Mouse (Mus musculus): ENCODE data around the gene Meis1.

The Meis1 gene

DNA sequence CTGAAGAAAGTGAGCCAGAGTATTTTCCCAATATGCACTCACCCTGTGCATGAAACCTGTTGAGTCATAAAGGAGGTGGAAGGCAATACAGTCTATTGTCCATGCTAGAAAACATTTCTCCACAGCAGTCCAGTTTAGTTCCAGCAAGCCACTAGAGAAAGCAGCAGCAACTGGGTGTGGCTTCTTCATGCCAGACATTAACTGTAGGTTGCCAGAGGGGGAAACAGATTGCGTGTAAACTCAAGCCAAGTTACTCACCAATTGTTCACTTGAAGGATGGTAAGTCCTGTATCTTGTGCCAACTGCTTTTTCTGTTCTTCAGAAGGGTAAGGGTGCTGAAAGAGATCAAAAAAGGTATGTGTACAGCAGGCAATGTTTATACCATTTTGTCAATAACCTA, 113.4 kb downstream of the Meis1 start:
- no peak for DNase-seq (ENCODE audit: low read depth, low spot score)

DNA sequence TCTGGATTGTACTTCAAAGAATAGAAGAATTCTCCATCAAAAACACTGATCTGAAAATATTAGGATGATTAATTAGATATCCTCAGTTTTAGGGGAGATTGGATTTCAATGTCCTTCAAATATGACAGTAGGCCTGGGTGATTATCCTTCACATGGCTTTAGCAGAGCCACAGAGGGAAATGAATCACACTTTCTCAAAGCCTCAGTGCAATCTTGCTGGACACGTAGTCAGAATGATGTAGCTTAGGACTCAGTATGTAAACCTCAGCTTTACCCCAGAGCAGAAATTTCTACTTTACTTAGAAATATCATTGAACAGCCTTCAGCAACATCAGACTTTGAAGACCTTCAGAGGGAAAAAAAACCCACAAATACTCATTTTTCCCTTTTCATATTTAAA, 113.9 kb downstream of the Meis1 start:
- no peak for DNase-seq (ENCODE audit: low read depth, low spot score)

DNA sequence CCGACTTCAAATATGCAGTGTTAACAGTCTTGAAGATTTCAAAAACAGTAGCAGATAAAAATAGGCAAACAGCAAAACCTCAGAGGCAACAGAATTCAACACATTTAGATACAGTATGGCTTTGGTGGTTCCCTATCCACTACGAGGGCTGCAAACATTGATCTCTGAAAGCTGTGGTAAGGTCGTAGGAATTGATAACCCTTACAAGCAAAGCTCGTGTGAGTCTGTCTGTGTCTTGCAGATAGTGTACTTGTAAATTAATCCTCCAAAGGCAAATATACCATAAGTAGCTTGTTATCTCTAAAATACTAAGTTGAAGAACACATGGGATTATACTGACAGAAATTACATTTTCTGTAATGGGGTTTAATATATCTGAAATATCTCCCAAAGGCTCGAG, 114.5 kb downstream of the Meis1 start:
- DNase-seq (ENCODE audit: low read depth, low spot score) = no peak

DNA sequence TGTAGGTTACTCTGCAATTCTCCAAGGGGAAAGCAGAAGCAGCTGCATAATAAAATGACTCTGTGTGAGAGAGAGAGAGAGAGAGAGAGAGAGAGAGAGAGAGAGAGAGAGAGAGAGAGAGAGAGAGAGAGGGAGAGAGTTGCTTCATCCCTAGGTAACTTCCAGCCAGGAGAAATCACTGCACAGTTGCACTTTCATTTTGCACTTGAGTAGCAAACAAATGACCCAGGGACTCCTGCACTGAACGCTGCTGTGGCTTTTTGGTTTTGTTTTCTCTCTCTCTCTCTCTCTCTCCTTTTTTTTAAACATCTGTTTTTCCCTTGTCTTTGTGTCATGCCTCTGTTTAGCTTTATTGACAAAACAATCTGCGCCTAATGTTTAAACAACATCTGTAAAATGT, 118.3 kb downstream of the Meis1 start:
- no peak for DNase-seq (ENCODE audit: low read depth, low spot score)

DNA sequence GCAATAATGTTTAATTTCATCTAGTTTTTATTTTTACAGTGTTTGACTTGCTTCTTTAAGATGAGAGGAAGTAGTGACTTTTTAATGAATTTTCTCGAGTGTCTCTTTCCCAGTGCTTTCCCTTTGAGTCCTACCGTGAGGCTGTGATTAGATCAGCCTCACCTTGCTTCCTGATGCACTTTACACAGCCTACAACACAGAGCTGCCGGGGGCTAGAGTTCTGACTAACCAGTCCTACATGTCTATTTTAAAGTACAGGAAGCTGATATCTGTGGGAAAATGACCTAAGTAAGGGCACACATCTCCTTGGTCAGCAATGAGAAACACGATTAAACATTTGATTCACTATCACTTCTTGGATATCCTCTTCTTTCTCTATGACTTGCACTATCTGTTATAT, 119.9 kb downstream of the Meis1 start:
- DNase-seq (ENCODE audit: low read depth, low spot score) = no peak

DNA sequence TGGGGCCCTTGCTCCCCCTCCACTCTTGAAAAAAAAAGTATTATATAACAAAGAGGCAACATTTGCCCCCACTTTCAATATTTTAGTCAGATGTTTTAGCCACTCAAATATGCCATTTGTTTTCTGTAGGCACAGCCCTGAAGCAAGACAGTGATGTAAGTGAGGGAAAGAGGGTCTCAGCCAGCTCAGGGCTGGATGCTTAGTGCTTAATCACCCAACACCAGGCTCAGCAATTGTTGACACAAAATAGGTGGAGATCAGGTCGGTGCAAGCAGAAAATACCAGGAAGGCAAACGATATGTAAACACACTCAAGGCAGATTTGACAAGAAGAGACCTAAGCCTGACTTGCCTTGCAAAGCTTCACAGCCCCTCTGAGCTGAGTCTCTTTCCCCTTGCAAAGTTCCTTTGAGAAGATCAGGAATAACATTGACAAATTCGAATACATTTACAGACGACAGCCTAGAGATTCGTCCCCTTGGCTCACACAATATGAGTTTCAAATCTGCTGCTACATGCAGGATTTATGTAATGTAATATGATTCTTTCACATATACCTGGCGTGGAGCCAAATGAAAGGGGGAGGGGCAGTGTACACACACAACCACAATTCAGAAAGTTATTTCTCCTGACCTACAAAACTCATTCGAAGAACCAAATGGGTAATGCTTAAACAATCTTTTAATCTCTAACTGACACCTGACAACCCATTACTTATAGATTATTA, 120.7 kb downstream of the Meis1 start:
- DNase-seq (ENCODE audit: low read depth, low spot score) = no peak

DNA sequence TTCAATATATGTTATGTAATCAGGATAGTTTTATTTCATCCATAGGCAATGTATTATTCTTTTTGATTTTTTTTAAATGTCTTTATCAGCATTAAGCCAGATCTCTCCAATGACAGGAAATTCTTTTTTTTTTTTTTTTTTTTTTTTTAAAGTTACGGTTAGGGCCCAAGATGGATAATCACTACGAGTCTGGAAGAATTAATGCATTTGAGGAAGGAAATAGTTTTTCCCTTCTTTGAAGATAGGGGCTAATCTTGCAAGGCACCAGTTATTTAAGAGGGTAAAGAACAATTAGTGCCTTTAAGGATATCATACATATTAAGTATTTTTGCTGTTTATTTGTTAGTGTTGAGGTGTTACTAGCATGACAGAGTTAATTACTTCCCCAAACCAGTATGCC, 121.5 kb downstream of the Meis1 start:
- DNase-seq (ENCODE audit: low read depth, low spot score) = no peak

DNA sequence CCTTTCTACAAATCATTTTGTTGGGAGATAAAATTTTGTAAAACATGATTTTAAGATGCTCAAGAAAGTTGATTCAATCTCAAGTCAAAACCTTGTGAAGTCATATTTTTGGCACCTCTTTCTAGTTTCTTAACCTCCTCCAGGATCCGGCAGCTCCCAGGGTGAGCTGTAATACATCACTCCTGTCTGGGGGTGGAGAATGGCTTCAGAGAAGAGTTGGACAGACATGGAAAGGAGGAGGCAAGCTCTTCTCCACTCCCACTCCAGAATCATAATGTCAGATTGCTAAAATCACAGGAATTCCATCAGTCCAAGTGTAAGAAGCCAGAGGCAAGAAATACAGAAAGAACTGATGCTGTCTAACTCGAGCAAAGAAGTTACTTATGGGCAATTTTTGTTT, 126.3 kb downstream of the Meis1 start:
- no peak for DNase-seq (ENCODE audit: low read depth, low spot score)

DNA sequence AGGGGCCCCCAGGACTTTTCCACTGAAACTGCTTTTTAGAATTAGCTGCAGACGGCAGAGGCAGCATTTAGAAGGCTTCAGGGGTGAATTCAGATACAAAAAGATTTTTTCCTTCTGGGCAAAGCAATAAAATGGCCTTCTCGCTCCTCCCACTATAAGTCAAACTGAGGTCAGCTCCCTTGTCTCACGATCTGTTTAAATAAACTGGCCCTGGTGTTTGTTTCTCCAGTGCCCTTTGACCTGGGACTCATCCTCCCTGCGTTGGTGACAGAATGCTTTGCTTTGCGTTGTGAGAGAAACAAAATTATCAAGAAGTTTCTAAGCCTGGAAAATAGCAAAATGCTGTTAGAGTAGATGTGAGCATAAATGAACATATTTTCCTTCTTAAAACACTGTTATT, 129.6 kb downstream of the Meis1 start:
- DNase-seq (ENCODE audit: low read depth, low spot score) = no peak

DNA sequence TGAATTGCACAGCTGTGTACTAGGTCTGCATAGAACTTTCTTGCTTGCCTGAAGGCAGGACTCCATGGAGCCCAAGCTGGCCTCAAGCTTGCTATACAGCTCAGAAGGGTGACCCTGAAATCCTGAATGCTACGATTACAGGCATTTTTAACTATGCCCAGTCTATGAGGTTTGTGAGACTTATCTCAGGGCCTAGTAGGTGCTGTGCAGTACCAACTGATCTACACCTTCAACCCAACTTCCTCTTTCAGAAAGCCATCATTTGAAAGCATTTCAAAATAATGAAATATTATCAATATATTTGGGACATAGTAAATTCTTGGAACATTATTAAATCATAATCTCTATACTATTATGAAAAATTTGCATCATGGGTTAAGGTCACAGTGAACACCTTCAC, 130.1 kb downstream of the Meis1 start:
- no peak for DNase-seq (ENCODE audit: low read depth, low spot score)

DNA sequence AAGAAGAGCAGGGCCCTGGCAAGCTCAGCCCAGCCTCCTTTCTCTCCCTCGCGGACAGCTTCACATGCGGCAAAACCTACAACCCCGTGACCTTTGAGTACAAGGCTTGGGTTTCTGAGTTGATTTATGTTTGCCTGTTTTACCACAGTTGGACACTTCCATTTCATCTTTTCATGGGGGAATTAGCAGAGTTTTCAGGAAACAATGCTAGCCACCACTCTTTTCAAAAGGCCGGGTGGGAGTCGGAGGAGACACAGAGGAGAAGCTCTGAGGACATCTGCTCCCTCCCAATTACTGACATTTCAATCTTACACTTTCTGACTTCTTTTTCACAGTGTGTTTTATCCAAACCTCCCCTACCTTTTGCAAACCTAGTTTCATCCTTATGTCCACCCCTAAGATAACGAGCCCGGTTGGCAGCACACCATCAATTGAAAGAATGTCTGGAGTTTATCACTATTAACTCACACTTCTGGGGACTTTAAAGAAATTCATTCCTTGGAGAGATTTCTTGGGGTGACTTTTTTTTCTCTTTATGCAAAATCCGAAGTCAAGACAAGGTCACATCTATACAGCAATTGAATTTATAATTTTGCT, 133.0 kb downstream of the Meis1 start:
- no peak for DNase-seq (ENCODE audit: low read depth, low spot score)

DNA sequence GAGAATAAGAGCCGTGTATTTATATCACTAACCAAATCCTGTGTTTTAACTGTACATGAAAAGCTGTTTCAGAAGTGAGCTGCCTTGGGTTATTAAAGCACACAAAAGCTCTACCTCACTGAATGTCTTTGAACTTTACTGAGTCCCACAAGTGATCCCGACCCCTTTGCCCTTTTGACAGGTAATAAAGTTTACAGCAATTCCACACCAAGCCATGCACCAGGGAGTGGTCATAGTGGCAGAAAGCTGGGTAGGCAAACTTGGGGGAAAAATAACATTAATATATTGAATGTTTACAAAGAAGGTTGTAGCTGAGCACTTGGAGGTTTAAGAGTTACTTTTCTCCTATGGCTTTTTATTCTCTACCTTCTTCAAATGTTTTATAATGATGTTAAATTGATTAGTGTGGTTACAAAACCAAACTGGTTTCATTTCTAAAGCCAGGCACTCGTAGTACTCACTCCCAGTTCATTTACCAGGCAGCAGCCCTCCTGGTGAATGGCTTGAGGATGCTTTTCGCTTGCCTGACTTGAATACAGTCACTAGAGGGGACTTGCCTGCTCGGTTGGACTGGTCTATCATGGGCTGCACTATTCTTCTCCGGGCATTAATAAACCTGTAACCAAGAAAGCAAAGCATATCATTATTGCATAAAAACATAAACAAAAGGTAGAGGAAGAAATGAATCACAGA, 133.6 kb downstream of the Meis1 start:
- DNase-seq (ENCODE audit: low read depth, low spot score) = no peak

DNA sequence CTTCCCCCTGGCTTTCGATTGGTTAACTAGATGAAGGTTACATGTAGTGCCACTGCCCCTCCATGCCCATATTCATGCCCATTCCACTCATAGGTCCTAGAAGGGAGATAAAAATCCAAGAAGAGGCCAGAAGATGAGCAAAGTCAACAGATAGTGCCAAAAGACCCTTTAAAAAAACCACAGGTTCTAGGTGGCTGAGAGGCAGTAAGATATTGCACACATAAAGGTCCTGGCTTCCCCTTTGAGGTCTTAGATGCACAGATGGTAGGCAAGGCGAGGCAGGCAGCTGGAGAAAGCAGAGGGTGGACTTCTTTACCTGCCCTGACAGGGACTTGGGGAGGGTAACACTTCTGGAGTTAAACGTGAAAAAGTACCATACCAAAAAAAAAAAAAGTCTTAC, 134.8 kb downstream of the Meis1 start:
- no peak for DNase-seq (ENCODE audit: low read depth, low spot score)

DNA sequence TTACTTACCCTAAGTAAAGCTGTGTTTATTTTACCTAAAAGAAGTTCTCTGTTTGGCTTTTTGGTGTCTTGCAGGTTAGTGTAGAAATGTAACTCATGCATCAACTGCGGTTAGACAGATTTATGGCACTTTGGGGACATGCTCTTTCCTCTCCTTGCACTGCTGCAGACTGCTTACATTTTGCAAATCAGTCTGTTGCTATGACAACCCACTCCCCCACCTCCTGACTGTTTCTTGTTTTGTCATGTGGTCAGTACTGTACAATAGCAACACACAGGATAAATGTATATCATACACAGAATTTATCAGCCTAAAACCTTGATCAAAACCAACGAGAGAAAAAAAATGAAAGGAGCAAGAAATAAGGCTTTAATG, 135.3 kb downstream of the Meis1 start:
- no peak for DNase-seq (ENCODE audit: low read depth, low spot score)

DNA sequence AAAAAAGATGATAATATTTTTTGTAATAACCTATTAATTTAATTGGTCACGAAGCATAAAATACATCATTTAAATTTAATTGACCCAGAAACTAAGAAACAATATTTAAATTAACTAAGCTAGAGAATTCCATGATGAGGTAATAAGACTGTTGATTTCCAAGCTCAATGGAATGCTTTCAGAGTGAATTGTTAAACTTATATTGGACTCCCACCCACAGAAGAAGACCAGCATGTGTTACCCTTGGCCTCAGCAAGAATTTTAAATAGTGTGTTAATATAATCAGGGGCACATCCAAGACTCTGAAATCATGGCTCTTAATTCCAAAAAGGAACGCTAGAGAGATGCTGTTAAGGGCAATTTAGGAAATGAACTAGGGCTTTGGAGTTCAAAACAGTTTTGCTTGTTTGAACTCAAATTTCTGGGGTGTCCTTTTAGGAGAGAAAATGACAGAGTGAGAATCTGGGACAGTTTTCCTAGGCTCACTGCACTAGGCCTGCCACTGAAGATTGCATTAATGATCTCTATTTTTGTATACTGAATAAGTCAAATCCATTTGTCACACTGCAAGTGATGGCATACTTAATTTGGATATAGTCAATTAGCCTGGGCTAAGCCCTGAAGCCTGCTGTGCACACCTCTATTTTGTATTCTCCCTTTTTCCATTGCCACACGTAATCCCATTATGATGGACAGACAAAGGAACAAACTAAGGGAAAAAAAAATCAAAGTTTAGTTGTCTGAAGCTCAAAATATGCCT, 135.9 kb downstream of the Meis1 start:
- DNase-seq (ENCODE audit: low read depth, low spot score) = no peak

DNA sequence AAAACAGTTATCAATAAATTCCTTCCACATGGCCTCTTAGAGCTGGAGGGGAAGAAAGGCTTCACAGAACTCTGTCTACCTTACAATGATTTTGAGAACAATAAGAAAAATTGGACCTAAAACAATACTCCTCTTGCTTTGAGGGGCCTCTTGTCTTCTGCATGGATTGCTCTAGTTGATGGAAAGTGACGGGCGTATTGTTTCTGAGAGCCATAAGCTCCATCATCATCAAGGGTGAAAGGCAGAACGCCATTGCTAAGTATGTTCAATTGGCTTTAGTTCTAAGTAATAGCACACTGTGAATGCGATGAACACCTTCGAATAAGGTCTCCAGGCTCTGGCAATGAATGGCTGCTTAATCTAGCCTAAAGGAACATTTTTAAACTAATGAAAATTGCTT, 136.5 kb downstream of the Meis1 start:
- DNase-seq (ENCODE audit: low read depth, low spot score) = no peak

DNA sequence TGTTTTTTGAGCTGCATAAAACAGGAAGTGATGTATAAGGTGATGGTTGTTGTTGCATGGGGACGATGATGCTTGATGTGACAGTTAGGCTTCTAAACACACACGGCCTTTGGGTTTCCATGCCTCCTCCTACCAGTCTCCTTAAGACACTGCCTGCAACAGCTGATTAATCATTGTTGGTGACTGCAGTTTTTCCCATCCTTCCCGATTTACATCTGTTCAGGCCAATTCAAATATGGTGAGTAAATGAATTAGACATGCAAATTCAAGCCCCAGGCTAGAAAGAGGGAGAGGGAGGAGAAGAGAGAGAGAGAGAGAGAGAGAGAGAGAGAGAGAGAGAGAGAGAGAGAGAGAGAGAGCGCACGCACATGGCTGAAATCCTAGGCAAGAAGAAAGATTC, 138.0 kb downstream of the Meis1 start:
- DNase-seq (ENCODE audit: low read depth, low spot score) = no peak

DNA sequence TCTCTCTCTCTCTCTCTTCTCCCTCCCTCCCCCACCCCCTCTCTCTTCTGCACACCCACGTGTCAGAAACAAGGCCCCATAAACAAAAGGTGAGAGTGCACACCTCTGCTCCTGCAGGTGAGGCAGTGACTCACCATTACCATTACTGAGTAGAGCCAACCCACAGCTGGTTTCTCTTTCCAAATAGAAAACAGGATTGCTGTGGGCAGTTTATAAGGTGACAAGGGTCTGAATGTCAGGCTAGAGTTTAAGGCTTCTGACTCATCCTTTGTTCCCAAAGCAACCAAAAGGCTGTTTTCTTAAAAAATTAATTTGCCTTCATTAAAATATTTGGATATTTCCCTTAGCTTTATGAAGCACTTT, 139.3 kb downstream of the Meis1 start:
- DNase-seq (ENCODE audit: low read depth, low spot score) = no peak

DNA sequence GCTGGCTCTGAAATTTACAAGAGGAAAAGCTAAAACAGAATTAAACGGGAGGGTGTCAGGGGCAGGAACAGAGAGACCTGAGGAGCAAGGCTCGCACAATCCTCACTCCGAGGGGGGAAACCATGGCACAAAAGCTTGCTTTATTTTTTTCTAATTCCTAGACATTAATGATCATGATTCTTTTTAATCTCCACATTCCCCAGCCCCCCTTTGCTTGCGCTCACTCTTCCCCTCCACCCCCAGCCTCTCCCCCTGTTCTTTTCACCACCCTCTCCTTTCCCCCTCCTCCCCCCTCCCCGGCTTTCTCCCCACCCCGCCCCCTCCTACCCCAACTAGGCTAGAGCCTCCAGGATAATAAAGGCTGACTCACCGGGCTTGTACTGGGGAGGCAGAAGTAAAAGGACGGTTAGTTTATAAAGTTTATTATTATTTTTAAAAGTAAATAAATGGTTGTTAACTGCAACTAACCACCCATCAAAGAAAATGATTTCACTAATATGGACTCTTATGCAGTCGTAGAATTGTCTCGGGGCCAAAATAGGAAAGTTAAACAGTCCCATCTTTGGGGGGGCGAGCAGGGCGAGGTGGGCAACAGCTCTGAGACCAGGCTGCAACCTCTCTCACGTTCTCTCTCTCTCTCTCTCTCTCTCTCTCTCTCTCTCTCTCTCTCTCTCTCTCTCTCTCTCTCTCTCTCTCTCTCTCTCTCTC, 139.9 kb downstream of the Meis1 start:
- DNase-seq (ENCODE audit: low read depth, low spot score) = no peak

DNA sequence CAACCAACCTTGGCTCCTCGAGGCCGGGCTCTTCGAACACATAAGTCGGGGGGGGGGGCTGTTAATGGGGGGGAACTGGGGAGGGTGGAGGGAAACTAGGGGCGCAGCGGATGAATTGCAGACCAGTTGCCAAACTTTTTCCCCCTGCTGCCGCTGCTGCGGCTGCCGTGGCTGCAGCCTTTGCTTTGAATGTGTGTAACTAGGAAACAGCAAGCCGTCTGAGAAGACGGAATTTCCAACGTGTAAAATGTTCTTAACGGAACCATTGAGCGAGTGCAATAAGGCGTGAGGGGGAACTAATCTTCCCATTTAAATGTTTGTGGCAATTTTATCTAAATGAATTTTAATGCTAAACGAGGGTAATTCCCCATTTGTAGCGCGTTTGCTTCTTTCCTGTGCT, 140.8 kb downstream of the Meis1 start:
- DNase-seq (ENCODE audit: low read depth, low spot score) = no peak

DNA sequence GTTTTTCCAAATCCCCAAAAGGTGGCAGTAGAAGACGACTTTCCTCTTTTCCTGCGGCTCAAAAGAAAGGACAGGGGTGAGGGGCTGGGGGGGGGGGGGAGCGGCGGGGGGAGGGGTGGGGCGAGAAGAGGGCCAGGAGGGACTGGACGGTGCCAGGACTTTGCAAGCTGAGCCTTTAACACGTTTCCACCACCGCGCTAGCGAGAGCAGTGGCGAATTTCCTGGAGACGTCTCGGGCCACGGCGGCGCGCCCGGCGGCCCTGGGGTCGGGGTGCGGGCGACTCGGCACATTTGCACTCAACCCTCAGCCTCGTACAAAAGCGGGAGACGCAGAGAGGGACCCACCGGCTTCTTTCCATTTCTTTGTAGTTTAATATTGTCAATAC, 141.2 kb downstream of the Meis1 start:
- peak; percentile 81 for DNase-seq (ENCODE audit: low read depth, low spot score)

Measured in retina, postnatal 7 days (tissue).